17 mouse cellular contexts compared by ENCODE assay signal in genomic region chr14:97088863-97089262, GRCm38 (mm10).
"Had no signal": no experiment of that assay in that cellular context is flagged by ENCODE, and none has a peak within 500 bp of the region (broad histone marks: within the 10 kb centered on the region; RNA-seq: fewer than 3 reads in every experiment).

No protein-coding gene starts in this region.

- DNase-seq: left cerebral cortex, postnatal 4 days; liver; liver, embryonic 13.5 days; liver, postnatal 0 days; lung, adult 18-20 months; lung, adult 2 months; lung, embryonic 14.5 days; lung, postnatal 10 days; lung, postnatal 14 days; lung, postnatal 36 days; lung, postnatal 4 days; midbrain, embryonic 14.5 days had no signal

- ATAC-seq: liver, embryonic 12.5 days; liver, postnatal 0 days; lung, postnatal 0 days; midbrain, embryonic 13.5 days; midbrain, embryonic 15.5 days; midbrain, embryonic 16.5 days had no signal
